Mouse (Mus musculus) 416B (cell line): Measurements from ENCODE around the gene St3gal3.
A peak's percentile ranks its signal among the peaks of the same experiment; 100 is the strongest.

Source experiments
- DNase-seq: peaks from one replicate; pipeline ENCODE4 v3.0.0; 2011; ENCODE audit warnings: low read depth

St3gal3 gene

DNA sequence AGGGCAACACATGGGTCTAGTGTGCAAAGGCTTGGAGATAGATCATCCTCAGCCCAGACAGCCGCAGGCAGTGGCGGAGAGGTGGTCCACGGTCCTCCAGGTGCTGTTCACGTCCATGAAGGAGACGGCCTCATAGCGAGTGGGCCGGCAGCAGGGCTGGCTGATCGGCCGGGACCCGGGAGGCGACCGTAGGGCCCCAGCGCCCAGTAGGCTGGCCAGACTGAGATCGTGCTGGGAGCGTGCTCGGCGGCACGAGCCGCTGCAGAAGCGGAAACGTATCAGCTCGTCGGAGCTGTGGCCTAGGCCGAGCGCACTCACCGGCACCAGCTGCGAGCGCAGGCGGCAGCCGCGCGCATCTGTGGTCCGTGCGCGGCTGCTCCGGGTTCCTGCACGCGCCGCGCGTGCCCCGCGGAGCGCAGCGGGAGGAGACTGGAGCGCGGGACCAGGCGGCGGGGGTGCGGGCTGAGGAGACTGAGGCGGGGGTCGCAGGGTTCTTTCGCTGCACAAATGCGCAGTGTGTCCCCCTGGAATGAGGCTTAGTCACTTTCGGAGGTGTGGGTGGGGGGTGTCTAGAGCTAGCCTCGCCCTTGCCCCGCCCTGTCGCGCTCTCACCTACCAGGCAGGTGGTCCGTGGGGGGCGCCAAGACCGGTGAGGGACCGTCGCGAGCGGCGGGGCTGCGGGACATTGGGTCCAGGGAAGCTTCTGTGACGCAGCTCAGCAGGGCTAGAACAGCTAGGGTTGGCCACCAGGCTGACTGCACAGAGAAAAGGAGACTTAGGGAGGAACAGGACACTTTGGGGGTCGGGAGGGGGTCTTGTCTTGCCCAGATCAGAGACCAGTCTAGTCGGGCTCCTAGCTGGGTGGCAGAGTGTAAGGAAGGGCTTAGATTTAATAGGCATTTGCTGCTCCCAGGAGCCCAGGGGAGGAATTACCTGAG, 207.9 kb downstream of the St3gal3 start:
- no peak for DNase-seq

DNA sequence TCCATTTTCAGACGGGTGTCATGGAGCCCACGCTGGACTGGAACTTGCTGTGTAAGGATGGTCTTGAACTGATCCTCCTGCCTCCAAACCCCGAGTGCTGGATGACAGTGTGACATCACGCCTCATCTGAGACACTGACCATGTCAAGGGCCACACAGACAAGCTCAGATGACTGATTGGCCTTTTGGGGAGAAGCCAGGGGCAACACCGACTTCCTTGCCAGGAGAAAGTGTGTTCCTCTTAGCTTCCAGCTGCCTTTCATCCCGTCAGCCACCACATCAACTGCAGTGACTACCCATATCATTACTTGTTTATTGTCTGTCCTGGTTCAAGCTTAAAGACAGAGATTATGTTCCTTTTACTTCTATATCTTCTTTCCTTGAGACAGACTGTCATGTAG, 209.8 kb downstream of the St3gal3 start:
- DNase-seq: peak; percentile 21

DNA sequence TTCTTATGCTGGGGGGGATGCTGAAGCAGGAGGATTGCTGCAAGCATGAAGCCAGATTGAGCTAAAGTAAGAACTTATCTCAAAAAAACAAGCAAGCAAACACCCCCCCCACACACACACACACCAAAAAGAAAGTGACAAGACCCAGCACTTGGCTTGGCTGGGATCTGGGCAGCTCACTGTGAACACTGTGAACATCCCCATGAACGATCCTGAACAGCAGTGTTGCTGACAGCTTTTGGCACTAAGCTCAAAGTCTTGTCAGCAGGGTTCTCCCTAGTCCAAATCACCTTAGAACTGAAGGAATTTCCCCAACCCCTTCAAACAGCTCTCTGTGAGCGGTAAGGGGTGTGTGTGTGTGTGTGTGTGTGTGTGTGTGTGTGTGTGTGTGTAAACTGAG, 211.3 kb downstream of the St3gal3 start:
- no peak for DNase-seq

DNA sequence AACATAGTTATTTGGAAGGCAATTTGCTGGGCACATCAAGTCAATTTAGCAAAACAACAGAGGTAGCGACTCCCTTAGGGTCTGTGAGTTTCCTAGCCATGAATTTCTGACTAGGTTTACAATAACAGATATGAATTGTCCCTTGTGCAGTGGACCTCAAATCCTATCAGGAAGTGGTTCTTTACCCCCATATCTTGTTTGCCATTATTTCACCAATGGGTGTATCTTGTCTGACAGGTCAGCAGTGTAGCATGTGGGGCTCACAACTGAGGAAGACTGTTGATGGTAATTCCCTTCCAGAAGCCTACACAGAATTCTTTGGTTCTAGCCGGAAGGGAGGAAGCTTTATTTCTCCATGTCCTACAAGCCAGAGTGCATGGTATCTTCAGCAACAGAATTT, 213.4 kb downstream of the St3gal3 start:
- no peak for DNase-seq

DNA sequence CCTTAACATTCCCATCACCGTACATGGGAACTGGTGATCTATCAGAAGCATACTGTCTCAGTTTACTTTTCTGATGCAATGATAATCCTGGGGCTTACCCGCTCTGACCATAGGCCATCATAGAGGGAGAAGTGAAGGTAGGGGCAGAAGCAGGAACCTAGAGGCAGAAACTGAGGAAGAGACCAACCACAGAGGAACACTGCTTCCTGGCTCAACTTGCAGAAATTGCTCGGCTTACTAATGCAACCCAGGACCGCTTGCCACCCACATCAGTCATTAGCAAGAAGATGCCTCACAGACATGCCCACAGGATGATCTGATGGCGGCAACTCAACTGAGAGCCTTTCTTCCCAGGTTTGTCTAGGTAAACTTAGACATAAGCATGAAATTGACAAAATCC, 216.0 kb downstream of the St3gal3 start:
- DNase-seq: peak; percentile 64

DNA sequence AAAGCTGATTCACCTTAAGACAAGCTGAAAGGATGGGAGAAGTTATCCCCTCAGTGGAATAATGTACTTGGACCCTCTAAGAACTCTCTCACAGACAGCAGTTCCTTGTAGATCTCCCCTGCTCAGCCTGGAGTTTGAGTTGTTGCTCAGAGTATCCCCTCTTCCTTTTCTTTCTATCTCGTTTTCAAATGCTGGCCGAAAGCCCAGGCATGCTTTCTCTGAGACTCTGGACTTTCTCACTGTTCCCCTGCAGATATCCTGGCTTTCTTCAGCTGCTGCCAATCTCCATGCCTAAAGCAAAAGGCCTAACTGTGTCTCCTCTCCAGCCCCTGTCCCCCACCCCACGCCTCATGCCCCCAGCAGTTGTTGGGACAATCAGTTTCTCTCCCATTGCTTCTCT, 216.5 kb downstream of the St3gal3 start:
- DNase-seq: no peak

DNA sequence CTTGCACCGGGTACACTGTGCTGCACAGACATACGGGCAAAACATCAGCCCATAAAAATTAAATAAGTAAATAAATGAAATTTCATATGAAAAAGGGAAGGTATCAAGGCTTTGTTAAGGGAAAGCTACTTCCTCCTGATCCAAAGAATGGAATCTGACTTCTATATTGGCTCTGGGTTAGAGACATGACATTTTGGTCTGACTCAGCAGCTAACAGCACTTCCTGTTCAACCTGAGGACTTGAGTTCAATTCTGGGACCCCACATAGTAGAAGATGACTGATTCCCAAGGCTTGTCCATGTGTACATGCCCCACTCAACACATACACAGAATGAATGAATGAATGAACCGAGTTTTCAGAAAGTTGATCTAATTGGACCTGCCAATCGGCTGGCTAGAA, 216.9 kb downstream of the St3gal3 start:
- no peak for DNase-seq

DNA sequence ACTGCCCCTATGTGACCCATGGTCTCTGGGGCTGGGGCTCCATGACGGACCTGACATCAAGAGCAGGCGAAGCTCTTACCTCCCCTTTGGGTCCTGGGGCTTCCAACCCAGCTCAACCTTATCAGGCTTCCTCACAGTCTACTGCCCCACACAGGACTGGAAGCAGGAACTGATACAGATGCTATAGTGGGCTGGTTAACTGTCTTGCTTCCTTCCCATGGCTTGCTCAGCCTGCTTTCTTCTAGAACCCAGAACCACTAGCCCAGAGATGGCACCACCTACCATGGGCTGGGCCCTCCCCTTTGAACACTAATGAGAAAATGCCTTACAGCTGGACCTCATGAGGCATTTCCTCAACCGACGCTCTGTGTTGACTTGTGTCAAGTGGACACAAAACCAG, 217.3 kb downstream of the St3gal3 start:
- DNase-seq: peak; percentile 18

DNA sequence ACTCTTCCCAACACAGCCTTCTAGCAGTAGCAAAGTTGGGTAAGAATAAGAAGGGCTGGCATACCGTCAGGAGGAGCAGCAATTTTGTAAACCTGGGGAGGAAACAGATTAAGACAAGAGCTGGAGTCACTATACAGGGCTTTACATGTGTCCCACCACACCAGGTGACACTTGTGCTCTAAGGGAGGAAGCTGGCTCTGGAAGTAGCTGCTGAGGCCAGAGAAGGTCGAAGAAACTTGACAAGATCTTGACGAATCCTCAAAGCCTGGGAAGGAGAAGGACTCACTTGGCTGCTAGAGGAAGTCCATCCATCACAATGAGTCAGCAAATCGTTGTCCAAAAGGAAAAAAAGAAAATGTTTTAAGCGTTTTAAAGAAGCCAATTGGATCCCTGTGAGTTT, 218.3 kb downstream of the St3gal3 start:
- peak; percentile 52 for DNase-seq

DNA sequence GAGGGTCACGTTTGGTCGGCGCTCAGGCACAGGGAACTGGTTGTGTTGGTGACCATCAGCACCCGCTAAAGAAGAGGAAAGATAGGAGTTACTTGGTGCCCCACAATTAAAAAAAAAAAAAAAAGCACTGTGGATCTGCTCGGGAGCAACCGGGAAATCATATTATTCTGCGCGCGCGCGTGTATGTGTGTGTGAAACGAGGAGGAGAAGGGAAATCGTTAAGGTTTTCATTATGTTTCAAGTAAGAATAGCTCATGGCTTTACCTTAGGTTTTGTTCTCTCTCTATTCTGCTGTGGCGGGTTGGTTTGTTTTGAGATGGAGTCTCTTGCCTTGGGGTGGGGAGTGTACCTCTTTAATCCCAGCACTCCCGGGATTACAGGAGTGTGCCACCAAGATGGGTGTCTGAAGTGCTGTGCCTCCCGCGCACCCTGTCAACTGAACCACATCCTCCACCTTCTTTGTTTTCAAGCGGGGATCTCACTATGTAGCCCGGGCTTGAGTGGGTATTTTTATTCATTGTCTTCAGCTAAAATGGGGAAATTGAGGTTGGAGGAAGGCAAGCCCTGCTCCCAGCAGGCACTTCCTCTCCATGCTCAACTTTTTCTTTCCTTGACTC, 219.1 kb downstream of the St3gal3 start:
- peak; percentile 58 for DNase-seq

DNA sequence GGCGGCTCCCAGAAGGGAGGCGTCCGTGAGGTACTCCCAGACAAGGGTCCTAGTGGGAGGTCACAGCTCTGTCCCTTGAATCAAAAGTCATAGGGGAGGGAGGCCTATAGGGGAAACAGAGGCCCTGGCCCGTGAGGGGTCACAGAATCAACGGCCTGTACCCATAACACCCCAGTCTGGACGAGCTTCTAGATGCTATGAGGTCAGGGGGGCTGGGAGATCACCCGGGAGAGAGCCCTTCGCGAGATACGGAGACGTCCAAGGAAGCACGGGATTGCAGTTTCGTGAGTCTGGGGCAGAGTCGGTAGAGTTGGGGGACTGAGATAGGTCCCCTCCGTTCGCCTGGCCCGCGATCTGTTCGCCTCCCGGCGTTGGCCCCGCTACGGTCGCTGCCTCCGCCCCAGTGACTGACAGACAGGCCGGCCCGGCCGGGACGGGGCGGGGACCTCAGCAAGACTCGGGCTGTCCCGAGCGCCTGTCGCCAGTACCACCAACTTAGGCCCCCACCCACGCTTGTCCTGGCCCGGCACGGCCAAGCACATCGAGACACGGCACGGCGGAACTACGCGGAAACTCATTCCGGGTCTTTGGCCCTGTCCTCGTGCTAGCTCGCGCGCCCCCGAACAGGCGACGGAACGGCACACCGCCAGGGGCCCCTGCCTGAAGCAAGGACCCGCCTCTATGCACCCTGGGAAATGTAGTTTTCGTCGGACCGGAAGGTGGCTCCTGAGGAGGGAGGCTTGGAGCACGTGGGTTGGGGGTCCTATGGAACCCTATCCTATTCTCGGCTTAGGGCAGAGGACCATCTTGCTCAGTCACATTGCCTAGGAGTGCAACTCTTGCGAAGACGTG, 219.9 kb downstream of the St3gal3 start, which contains the start of gene Ipo13:
Gene Ipo13, minus strand, starts transcription at position 409 of the 852 bp plus-strand sequence.
- peak; percentile 95 for DNase-seq

DNA sequence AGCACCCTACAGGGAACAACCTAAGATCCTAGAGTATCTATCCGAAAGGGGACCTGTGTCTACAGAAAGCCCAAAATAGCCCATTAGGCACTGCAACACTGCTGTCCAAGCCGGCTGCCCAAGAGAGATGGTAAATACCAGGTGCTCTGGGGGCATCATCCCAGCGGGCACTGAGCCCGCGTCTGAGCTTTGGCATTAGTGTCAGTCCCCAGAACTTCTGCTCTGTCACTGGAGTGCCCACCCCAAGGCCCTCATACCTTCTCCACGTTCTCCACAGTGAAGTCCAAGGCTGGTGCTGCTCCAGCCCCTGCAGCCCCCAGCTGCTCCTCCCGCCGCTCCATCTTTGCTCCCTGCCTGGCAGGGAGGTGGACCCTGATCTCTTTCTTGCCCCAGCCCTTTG, 220.7 kb downstream of the St3gal3 start:
- no peak for DNase-seq

DNA sequence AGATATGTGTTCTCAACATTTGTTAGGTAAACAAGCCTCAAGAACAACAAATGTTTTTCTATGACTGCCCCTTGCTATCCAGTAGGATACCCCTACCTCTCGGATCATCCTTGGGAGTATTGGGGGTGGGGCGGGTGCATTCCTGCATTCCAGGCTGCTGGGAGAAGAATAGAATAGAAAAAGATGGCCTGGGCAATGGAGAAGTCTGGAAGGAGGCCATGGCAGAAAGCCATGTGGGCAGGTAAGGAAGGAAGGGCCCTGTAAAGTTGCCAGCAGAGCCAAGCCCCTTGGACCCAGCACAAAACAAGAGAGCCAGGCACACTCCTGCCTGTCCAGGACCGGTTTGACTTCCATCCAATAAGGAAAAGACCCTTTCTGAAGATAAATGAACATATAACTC, 221.3 kb downstream of the St3gal3 start:
- no peak for DNase-seq

DNA sequence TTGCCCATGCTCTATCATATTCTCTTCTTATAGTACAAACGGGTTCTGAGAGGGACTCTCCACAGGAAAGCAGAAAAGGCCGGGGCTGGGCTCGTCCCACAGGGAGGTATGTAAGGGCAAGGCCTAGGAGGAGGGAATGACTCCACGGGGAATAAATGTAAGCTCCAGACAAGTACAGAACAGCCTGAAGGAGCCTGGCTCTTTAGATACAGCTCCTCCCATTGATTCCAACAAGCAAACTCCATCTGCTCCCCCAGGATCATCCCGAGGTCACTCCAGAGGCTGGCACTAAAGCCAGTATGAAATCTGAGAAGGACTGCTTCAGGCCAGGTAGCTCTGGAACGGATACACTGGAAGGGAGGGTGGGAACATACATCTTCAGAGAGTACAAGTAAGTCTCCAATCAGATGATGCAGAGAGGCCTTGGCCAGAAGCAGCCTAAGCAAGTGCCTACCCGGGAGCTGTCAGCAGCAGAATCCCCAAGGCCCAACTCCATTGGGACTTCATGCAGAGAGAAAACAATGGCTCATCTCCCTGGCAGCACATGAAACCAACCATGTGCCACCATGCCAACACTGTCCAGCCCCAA, 221.9 kb downstream of the St3gal3 start:
- DNase-seq: no peak

DNA sequence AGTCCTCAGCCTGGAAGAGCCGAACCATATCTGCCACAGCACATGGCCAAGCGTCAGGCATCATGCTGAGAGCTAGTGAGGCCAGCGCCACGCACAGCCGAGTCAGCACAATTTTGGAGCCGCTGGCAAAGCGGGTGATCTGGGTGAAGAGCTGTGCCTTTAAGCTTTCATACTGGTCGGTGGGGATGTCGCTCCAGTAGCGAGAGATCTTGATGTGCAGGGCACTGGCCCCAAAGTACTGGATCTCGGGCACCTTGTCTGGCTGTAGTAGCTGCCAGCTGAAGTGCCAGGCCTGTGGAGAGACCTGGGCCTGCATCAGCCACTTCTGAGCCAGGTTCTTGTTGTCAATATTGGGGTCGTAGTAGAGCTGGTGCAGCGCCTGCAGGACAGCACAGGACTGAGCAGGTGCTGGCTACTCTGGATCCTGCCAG, 222.6 kb downstream of the St3gal3 start:
- DNase-seq: no peak

DNA sequence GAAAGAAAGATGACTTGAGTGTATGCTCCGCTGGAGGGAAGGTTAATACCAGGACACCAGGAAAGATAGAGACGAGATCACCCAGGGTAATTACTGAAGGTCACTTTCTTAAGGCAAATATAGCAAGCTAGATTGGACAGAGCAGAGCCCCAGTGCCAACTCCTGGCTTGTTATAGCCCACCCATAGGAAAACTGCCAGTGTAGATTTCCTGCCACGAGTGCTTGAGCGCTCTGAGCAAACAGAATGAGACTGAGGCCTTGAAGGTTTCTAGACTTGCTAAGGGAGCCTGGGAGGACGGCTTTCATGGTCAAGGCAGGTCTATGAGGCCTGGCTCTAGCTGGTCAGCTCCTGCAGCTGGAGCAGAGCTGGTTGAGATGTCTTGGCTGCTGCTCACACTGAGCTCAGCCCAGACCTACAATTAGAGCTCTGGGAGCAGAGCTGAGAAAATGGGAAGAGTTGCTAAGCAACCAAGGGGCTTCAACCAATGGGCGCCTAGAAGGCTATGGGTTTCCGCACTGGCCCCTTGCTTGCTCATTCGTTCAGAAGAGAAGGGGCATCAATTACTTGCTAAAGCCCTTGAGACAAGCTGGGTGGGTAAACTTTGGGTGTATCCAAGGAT, 225.8 kb downstream of the St3gal3 start:
- DNase-seq: no peak

DNA sequence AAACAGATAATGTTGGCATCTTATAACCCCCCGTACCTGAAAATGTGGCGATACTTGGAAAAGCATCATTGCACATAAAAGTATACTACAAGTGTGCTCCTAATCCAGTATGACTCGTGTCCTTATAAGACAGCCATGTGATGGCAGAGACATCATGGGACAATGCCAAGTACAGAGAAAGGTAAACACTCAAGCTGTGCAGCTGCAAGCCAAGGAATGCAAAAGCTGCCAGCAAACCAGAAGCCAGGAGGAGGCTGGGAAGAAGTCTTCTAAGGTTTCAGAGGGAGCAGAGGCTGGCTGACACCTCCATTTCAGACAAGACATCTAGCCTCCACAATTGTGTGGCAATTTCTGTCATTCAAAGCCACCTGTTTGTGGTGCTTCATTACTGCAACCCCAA, 228.5 kb downstream of the St3gal3 start:
- no peak for DNase-seq

DNA sequence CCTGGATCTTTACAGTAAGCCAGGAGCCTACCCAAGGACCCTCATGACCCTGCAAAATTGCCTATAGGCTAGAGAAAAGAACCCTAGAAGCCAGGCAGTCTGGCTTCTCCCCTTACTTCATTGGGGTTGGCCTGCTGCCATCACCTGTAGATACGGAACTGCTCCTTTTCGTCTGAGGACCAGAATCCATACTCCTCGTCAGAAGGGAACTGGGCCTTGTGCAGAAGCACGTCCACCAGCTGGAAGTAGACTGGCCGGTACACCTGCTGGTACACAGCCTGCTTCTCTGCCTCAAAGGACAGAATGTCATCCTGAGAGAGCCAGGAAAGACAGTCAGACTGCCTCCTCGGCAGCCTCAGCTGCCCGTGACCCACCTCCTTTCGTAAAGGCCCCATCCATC, 230.0 kb downstream of the St3gal3 start:
- no peak for DNase-seq

DNA sequence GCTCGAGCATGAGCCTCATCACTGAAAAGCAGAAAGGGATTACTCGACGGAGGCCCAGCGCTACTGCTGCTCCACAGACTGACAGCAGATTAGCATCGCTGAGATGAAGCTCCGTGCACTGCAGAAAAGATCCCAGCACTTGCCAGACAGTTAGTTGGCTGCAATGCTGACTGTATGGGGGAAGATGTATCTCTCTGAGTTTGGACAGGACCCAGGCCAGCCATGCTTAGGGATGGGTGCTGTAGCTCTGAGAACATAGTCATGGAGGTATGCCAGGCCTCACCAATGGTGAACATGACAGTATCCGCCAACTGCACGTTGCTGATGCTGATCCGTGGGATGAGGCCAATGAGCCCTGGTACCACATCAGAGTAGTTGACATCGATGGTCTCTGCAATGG, 230.6 kb downstream of the St3gal3 start:
- DNase-seq: no peak

DNA sequence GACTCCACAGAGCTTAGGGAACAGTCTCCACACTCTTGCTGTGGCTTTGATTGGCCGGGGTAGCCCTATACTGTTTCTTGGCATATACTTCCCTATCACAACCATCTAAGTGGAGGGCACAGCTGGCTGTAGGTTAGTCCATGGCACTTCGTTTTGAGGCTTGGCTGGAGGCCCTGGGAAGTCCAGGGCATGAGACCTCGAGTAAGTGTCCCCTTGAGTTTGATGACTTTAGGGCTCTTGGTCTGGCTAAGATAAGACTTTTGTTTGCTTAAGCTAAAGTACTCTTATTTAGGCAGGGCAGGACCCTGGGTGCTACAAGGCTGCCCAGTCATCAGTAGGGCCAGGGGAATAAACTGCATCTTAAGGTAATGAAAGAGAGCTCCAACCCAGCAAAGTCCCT, 236.6 kb downstream of the St3gal3 start:
- no peak for DNase-seq

DNA sequence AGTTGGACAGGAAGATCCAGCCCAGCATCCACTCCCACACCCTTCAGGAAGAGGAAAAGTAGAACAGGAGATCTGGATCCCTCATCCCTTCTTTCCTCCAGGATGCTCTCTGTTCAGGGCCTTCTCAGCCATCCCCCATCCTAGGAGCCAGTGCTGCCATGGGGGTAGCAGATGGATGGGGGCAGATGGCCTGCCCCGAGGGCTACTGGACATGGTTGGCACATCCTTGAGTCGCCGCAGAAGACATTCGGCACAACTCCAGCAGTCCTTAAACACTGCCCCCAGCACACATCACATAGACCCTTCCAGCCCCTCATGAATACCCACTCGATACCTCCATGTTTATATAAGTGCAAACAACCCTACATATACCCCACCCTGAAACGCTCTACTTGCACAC, 238.7 kb downstream of the St3gal3 start:
- no peak for DNase-seq

DNA sequence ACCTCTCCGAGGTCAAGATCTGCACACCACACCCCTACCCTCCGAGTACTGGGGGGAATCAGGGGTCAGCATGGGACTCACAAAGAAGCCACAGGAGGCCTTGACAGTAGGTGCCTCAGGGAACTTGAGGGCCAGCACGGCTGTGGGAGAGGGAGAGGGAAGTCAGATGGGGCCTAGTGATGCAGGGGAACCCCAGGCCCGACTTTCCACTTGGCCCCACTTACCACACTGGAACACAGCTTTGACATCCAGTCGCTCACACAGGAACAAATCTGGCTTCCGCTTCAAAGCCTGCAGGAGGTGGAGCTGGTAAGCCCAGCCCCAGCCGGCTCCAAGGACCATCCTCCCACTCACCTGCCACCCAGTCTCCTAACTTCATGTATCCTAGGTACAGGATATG, 239.4 kb downstream of the St3gal3 start:
- no peak for DNase-seq
